Mouse (Mus musculus): Measurements from ENCODE around the gene Cracr2a. TPM values are rescaled to one million over a fixed set of nuclear protein-coding genes. Genes with fewer than 3 reads are reported as not detected.

Gene Cracr2a
- polyA plus RNA-seq, 1 experiment, result 0.01 TPM

- H3K4me3 ChIP-seq (ENCODE audit: insufficient read depth, poor library complexity, severe bottlenecking), result no peak overlapping the region
- no peaks in the 10 kb centered on the region for H3K79me3 ChIP-seq (ENCODE audit: low read depth)
- H3ac ChIP-seq (ENCODE audit: control insufficient read depth, insufficient read length, low read depth), result no peak overlapping the region
- H3K27me3 ChIP-seq (ENCODE audit: control insufficient read depth, insufficient read depth, insufficient read length), result no peaks in the 10 kb centered on the region
- H3K36me3 ChIP-seq (ENCODE audit: control insufficient read depth, insufficient read depth), result no peaks in the 10 kb centered on the region
- H3K79me2 ChIP-seq (ENCODE audit: control insufficient read depth, insufficient read depth), result no peaks in the 10 kb centered on the region
- no peak for TF ChIP-seq CEBPB (IDR thresholded peaks at IDR 0.05; ENCODE audit: low read depth)
- no peak for TF ChIP-seq MAX (IDR thresholded peaks at IDR 0.05)
- no peak for TF ChIP-seq CTCF (IDR thresholded peaks at IDR 0.05; ENCODE audit: control insufficient read depth, insufficient read depth, insufficient read length)
- TF ChIP-seq MYOD1 (IDR thresholded peaks at IDR 0.05; ENCODE audit: control insufficient read depth, insufficient read length, low read depth), result no peak
These were observed 123.8 kb downstream of the Cracr2a start for GRCm38 (mm10) chr6:127684981-127685380.

GRCm38 (mm10) chr6:127687181-127687860, 126.2 kb downstream of the Cracr2a start:
- TF ChIP-seq USF1 (IDR thresholded peaks at IDR 0.05; ENCODE audit: low read depth) (no peak), MYOG (IDR thresholded peaks at IDR 0.05; ENCODE audit: control insufficient read depth, extremely low read depth, insufficient read length) (no peak), CTCF (IDR thresholded peaks at IDR 0.05; ENCODE audit: control insufficient read depth, insufficient read depth, insufficient read length) (no peak), MAX (IDR thresholded peaks at IDR 0.05) (no peak), MYOD1 (IDR thresholded peaks at IDR 0.05; ENCODE audit: control insufficient read depth, insufficient read length, low read depth) (no peak), FOSL1 (IDR thresholded peaks at IDR 0.05; ENCODE audit: insufficient read depth, low read length, poor library complexity, severe bottlenecking) (no peak), CEBPB (IDR thresholded peaks at IDR 0.05; ENCODE audit: low read depth) (no peak)
- Histone ChIP-seq H3K27me3 (ENCODE audit: control insufficient read depth, insufficient read depth, insufficient read length) (no peaks in the 10 kb centered on the region), H3K79me2 (ENCODE audit: control insufficient read depth, insufficient read depth) (no peaks in the 10 kb centered on the region), H3K36me3 (ENCODE audit: control insufficient read depth, insufficient read depth) (no peaks in the 10 kb centered on the region), H3ac (ENCODE audit: control insufficient read depth, insufficient read length, low read depth) (no peak overlapping the region), H3K79me3 (ENCODE audit: low read depth) (no peaks in the 10 kb centered on the region), H3K4me3 (ENCODE audit: insufficient read depth, poor library complexity, severe bottlenecking) (no peak overlapping the region)

GRCm38 (mm10) chr6:127692298-127692697, 131.2 kb downstream of the Cracr2a start:
- TF ChIP-seq MYOD1 (IDR thresholded peaks at IDR 0.05; ENCODE audit: control insufficient read depth, insufficient read length, low read depth) (no peak), MYOG (IDR thresholded peaks at IDR 0.05; ENCODE audit: control insufficient read depth, extremely low read depth, insufficient read length) (no peak), FOSL1 (IDR thresholded peaks at IDR 0.05; ENCODE audit: insufficient read depth, low read length, poor library complexity, severe bottlenecking) (no peak), CEBPB (IDR thresholded peaks at IDR 0.05; ENCODE audit: low read depth) (no peak), CTCF (IDR thresholded peaks at IDR 0.05; ENCODE audit: control insufficient read depth, insufficient read depth, insufficient read length) (no peak), USF1 (IDR thresholded peaks at IDR 0.05; ENCODE audit: low read depth) (no peak), MAX (IDR thresholded peaks at IDR 0.05) (no peak)
- Histone ChIP-seq H3K27me3 (ENCODE audit: control insufficient read depth, insufficient read depth, insufficient read length) (no peaks in the 10 kb centered on the region), H3K36me3 (ENCODE audit: control insufficient read depth, insufficient read depth) (no peaks in the 10 kb centered on the region), H3ac (ENCODE audit: control insufficient read depth, insufficient read length, low read depth) (no peak overlapping the region), H3K79me2 (ENCODE audit: control insufficient read depth, insufficient read depth) (no peaks in the 10 kb centered on the region), H3K4me3 (ENCODE audit: insufficient read depth, poor library complexity, severe bottlenecking) (no peak overlapping the region), H3K79me3 (ENCODE audit: low read depth) (no peaks in the 10 kb centered on the region)

GRCm38 (mm10) chr6:127693681-127694080, 132.5 kb downstream of the Cracr2a start:
- no peak for TF ChIP-seq FOSL1 (IDR thresholded peaks at IDR 0.05; ENCODE audit: insufficient read depth, low read length, poor library complexity, severe bottlenecking)
- TF ChIP-seq CTCF (IDR thresholded peaks at IDR 0.05; ENCODE audit: control insufficient read depth, insufficient read depth, insufficient read length), result no peak
- no peak for TF ChIP-seq CEBPB (IDR thresholded peaks at IDR 0.05; ENCODE audit: low read depth)
- no peak for TF ChIP-seq MYOD1 (IDR thresholded peaks at IDR 0.05; ENCODE audit: control insufficient read depth, insufficient read length, low read depth)
- no peak for TF ChIP-seq MYOG (IDR thresholded peaks at IDR 0.05; ENCODE audit: control insufficient read depth, extremely low read depth, insufficient read length)
- TF ChIP-seq USF1 (IDR thresholded peaks at IDR 0.05; ENCODE audit: low read depth), result no peak
- TF ChIP-seq MAX (IDR thresholded peaks at IDR 0.05), result no peak
- no peak overlapping the region for H3K4me3 ChIP-seq (ENCODE audit: insufficient read depth, poor library complexity, severe bottlenecking)
- H3K27me3 ChIP-seq (ENCODE audit: control insufficient read depth, insufficient read depth, insufficient read length), result no peaks in the 10 kb centered on the region
- H3K36me3 ChIP-seq (ENCODE audit: control insufficient read depth, insufficient read depth), result no peaks in the 10 kb centered on the region
- no peaks in the 10 kb centered on the region for H3K79me3 ChIP-seq (ENCODE audit: low read depth)
- no peaks in the 10 kb centered on the region for H3K79me2 ChIP-seq (ENCODE audit: control insufficient read depth, insufficient read depth)
- no peak overlapping the region for H3ac ChIP-seq (ENCODE audit: control insufficient read depth, insufficient read length, low read depth)

GRCm38 (mm10) chr6:127701036-127701783, 140.1 kb downstream of the Cracr2a start:
- H3K4me3 ChIP-seq (ENCODE audit: insufficient read depth, poor library complexity, severe bottlenecking), result no peak overlapping the region
- H3K27me3 ChIP-seq (ENCODE audit: control insufficient read depth, insufficient read depth, insufficient read length), result no peaks in the 10 kb centered on the region
- H3K79me2 ChIP-seq (ENCODE audit: control insufficient read depth, insufficient read depth), result no peaks in the 10 kb centered on the region
- H3K79me3 ChIP-seq (ENCODE audit: low read depth), result no peaks in the 10 kb centered on the region
- no peaks in the 10 kb centered on the region for H3K36me3 ChIP-seq (ENCODE audit: control insufficient read depth, insufficient read depth)
- TF ChIP-seq CTCF (IDR thresholded peaks at IDR 0.05; ENCODE audit: control insufficient read depth, insufficient read depth, insufficient read length) (no peak), MYOD1 (IDR thresholded peaks at IDR 0.05; ENCODE audit: control insufficient read depth, insufficient read length, low read depth) (no peak), MYOG (IDR thresholded peaks at IDR 0.05; ENCODE audit: control insufficient read depth, extremely low read depth, insufficient read length) (no peak)
- H3ac ChIP-seq (ENCODE audit: control insufficient read depth, insufficient read length, low read depth), result no peak overlapping the region

Measured in C2C12 (cell line).